Mouse (Mus musculus): ENCODE data around the gene 2410137M14Rik. TPM values are rescaled to one million over a fixed set of nuclear protein-coding genes. Genes with fewer than 3 reads are reported as not detected.

The 2410137M14Rik gene
- total and polyA plus RNA-seq, 3 experiments, result not detected

- TF ChIP-seq NRF1 (IDR thresholded peaks at IDR 0.05; ENCODE audit: insufficient read depth, low read depth, low read length, poor library complexity, severe bottlenecking) (no peak), ETS1 (IDR thresholded peaks at IDR 0.05; ENCODE audit: low read depth, low read length) (no peak)
Measured at GRCm38 (mm10) chr17:36943691-36944090, 37.3 kb downstream of the 2410137M14Rik start (continued).

- Histone ChIP-seq H3K4me1 (ENCODE audit: control insufficient read depth in 1 of 2, insufficient read depth in 2 of 2, low read length in 2 of 2) (peaks cover 0 to under 1% of the 10 kb centered on the region in 2 experiments; a peak in 1 of 4 replicates), H3K27ac (ENCODE audit: control insufficient read depth, low read depth, low read length) (no peak within 1 kb of the TSS), H3K4me3 (ENCODE audit: control insufficient read depth in 1 of 2, insufficient read depth in 1 of 2, low read depth in 2 of 2, low read length in 2 of 2) (no peak within 1 kb of the TSS), H3K9ac (ENCODE audit: control insufficient read depth, low read depth, low read length, poor library complexity, severe bottlenecking) (no peak within 1 kb of the TSS), H3K36me3 (ENCODE audit: control insufficient read depth in 1 of 2, insufficient read depth in 2 of 2, low read length in 2 of 2) (no peaks in the 10 kb centered on the region), H3K79me2 (ENCODE audit: control insufficient read depth, insufficient read depth, low read length, poor library complexity) (no peaks in the 10 kb centered on the region), H3K27me3 (ENCODE audit: control insufficient read depth in 1 of 2, insufficient read depth in 2 of 2, low read length in 2 of 2) (peaks cover 2% of the 10 kb centered on the region in 2 experiments), H3K9me3 (replicated peaks; ENCODE audit: insufficient read depth, low read length) (no peaks in the 10 kb centered on the region)
- DNase-seq (ENCODE audit: low read depth, low spot score), result no peak
- no peak for TF ChIP-seq MEF2A (IDR thresholded peaks at IDR 0.05; ENCODE audit: extremely low read depth, insufficient replicate concordance, low read depth, low read length, poor library complexity, severe bottlenecking)
- no peak for TF ChIP-seq JUND (IDR thresholded peaks at IDR 0.05; ENCODE audit: low read depth, low read length)
- no peak for TF ChIP-seq RAD21 (IDR thresholded peaks at IDR 0.05; ENCODE audit: low read depth, low read length)
- no peak for TF ChIP-seq POLR2AphosphoS2 (IDR thresholded peaks at IDR 0.05; ENCODE audit: low read length)
- TF ChIP-seq ELF1 (IDR thresholded peaks at IDR 0.05; ENCODE audit: low read depth, low read length), result no peak
- TF ChIP-seq USF2 (IDR thresholded peaks at IDR 0.05; ENCODE audit: borderline replicate concordance in 1 of 2, insufficient read depth in 1 of 2, low read depth in 1 of 2, low read length in 2 of 2), result no peak
- no peak for TF ChIP-seq ZC3H11A (IDR thresholded peaks at IDR 0.05; ENCODE audit: low read depth, low read length)
Measured at GRCm38 (mm10) chr17:36942791-36943471, 38.1 kb downstream of the 2410137M14Rik start, which contains the start of gene Rnf39. Rnf39 (plus strand) TSS chr17:36942918.

GRCm38 (mm10) chr17:36942391-36942790, 38.6 kb downstream of the 2410137M14Rik start:
- DNase-seq (ENCODE audit: low read depth, low spot score), result no peak
- Histone ChIP-seq H3K27me3 (ENCODE audit: control insufficient read depth in 1 of 2, insufficient read depth in 2 of 2, low read length in 2 of 2) (peaks cover 2% of the 10 kb centered on the region in 2 experiments), H3K9me3 (replicated peaks; ENCODE audit: insufficient read depth, low read length) (no peaks in the 10 kb centered on the region), H3K4me1 (ENCODE audit: control insufficient read depth in 1 of 2, insufficient read depth in 2 of 2, low read length in 2 of 2) (peaks cover 0 to 2% of the 10 kb centered on the region in 2 experiments; a peak in 1 of 4 replicates), H3K79me2 (ENCODE audit: control insufficient read depth, insufficient read depth, low read length, poor library complexity) (no peaks in the 10 kb centered on the region), H3K9ac (ENCODE audit: control insufficient read depth, low read depth, low read length, poor library complexity, severe bottlenecking) (no peak overlapping the region), H3K4me3 (ENCODE audit: control insufficient read depth in 1 of 2, insufficient read depth in 1 of 2, low read depth in 2 of 2, low read length in 2 of 2) (no peak overlapping the region), H3K27ac (ENCODE audit: control insufficient read depth, low read depth, low read length) (no peak overlapping the region), H3K36me3 (ENCODE audit: control insufficient read depth in 1 of 2, insufficient read depth in 2 of 2, low read length in 2 of 2) (no peaks in the 10 kb centered on the region)
- TF ChIP-seq POLR2AphosphoS5 (IDR thresholded peaks at IDR 0.05; ENCODE audit: borderline replicate concordance, low read depth, low read length) (no peak), MXI1 (IDR thresholded peaks at IDR 0.05; ENCODE audit: low read depth, low read length) (no peak), NELFE (IDR thresholded peaks at IDR 0.05; ENCODE audit: low read depth, low read length) (no peak), MAX (IDR thresholded peaks at IDR 0.05; ENCODE audit: low read length) (no peak), MEF2A (IDR thresholded peaks at IDR 0.05; ENCODE audit: extremely low read depth, insufficient replicate concordance, low read depth, low read length, poor library complexity, severe bottlenecking) (no peak), MYC (IDR thresholded peaks at IDR 0.05; ENCODE audit: low read depth, low read length) (no peak), TBP (IDR thresholded peaks at IDR 0.05; ENCODE audit: low read depth, low read length) (no peak), JUND (IDR thresholded peaks at IDR 0.05; ENCODE audit: low read depth, low read length) (no peak), GABPA (IDR thresholded peaks at IDR 0.05; ENCODE audit: low read depth, low read length) (no peak), ZC3H11A (IDR thresholded peaks at IDR 0.05; ENCODE audit: low read depth, low read length) (no peak), E2F4 (IDR thresholded peaks at IDR 0.05; ENCODE audit: borderline replicate concordance, low read depth, low read length) (no peak), GATA1 (IDR thresholded peaks at IDR 0.05; ENCODE audit: low read depth, low read length) (no peak), ETS1 (IDR thresholded peaks at IDR 0.05; ENCODE audit: low read depth, low read length) (no peak)

Measured in MEL (cell line).